ENCODE assay signal across 12 mouse cellular contexts in the genomic region with DNA sequence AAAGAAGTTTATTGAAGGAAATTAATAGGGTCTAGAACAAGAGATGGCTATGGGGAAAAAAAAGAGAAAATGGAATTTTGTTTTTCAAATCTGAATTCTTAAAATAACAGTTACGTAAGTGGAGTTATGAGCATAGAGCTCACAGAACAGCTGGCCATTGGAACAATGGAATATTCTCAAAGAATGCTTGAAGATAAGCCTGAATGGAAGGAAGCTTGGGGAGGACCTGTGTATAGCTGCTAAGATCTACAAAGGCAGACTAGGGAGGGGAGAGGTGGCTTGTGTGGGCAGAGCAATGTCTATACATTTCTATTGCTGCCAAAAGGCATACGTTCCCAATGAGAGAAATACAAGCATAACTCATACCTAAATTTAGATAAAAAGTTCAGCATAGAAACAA.
"Had no signal": no experiment of that assay in that cellular context is flagged by ENCODE, and none has a peak within 500 bp of the region (broad histone marks: within the 10 kb centered on the region; RNA-seq: fewer than 3 reads in every experiment).

No protein-coding gene starts in this region.

- H3K9ac ChIP-seq: limb, embryonic 13.5 days; liver, embryonic 14.5 days; midbrain, embryonic 12.5 days; stomach, embryonic 15.5 days had no signal

- H3K4me1 ChIP-seq: limb, embryonic 13.5 days; midbrain, embryonic 12.5 days; stomach, embryonic 15.5 days had no signal

- H3K27me3 ChIP-seq: limb, embryonic 13.5 days; midbrain, embryonic 12.5 days; stomach, embryonic 15.5 days had no signal

- H3K4me2 ChIP-seq: limb, embryonic 13.5 days; midbrain, embryonic 12.5 days; stomach, embryonic 15.5 days had no signal

- H3K27ac ChIP-seq: limb, embryonic 13.5 days; liver, embryonic 14.5 days; midbrain, embryonic 12.5 days; stomach, embryonic 15.5 days had no signal

- DNase-seq: kidney, postnatal 14 days; layer of hippocampus, postnatal 36 days; left cerebral cortex, postnatal 4 days; lung, adult 2 months; lung, postnatal 14 days; right cerebral cortex, postnatal 14 days; thymus, postnatal 36 days had no signal

- H3K36me3 ChIP-seq: limb, embryonic 13.5 days; midbrain, embryonic 12.5 days; stomach, embryonic 15.5 days had no signal

- H3K9me3 ChIP-seq: limb, embryonic 13.5 days; midbrain, embryonic 12.5 days; stomach, embryonic 15.5 days had no signal

- H3K4me3 ChIP-seq: limb, embryonic 13.5 days; midbrain, embryonic 12.5 days; stomach, embryonic 15.5 days had no signal

- ATAC-seq: midbrain, embryonic 16.5 days had no signal
